Mouse (Mus musculus): ENCODE results near the gene Fscb. TPM values are rescaled to one million over a fixed set of nuclear protein-coding genes. Genes with fewer than 3 reads are reported as not detected.

Gene Fscb
- polyA plus RNA-seq (2016; fragmentation: Nextera tagmentation; extraction: Ambion mirVana) = not detected in 2 replicates

GRCm38 (mm10) chr12:64474590-64474989 lies at the start of gene Fscb:
Gene Fscb (minus strand): TSS chr12:64474690.
- Histone ChIP-seq H3K36me3 (no peaks in the 10 kb centered on the region), H3K27me3 (no peaks in the 10 kb centered on the region), H3K4me1 (no peaks in the 10 kb centered on the region), H3K9ac (no peak within 1 kb of the TSS), H3K9me3 (replicated peaks) (no peaks in the 10 kb centered on the region), H3K27ac (no peak within 1 kb of the TSS), H3K4me2 (replicated peaks) (no peak within 1 kb of the TSS), H3K4me3 (no peak within 1 kb of the TSS)
- ATAC-seq (ENCODE audit: low FRiP score) = no peak
- WGBS = 76% methylated on average over 1 of the region's 1 CpGs

GRCm38 (mm10) chr12:64516775-64517174 lies 42.3 kb upstream of the Fscb start:
- Histone ChIP-seq H3K4me3 (no peak overlapping the region), H3K9ac (no peak overlapping the region), H3K36me3 (no peaks in the 10 kb centered on the region), H3K4me1 (no peaks in the 10 kb centered on the region), H3K9me3 (replicated peaks) (no peaks in the 10 kb centered on the region), H3K27me3 (no peaks in the 10 kb centered on the region), H3K4me2 (replicated peaks) (no peak overlapping the region), H3K27ac (no peak overlapping the region)
- ATAC-seq (ENCODE audit: low FRiP score) = no peak
- WGBS = 70% methylated on average over 2 of the region's 2 CpGs

- no peaks in the 10 kb centered on the region for H3K36me3 ChIP-seq
Observed at GRCm38 (mm10) chr12:64513439-64513838, 38.9 kb upstream of the Fscb start.

GRCm38 (mm10) chr12:64497706-64498105 lies 23.2 kb upstream of the Fscb start:
- no peak for ATAC-seq (ENCODE audit: low FRiP score)
- Histone ChIP-seq H3K27me3 (no peaks in the 10 kb centered on the region), H3K4me3 (no peak overlapping the region), H3K36me3 (no peaks in the 10 kb centered on the region), H3K9me3 (replicated peaks) (no peaks in the 10 kb centered on the region), H3K9ac (no peak overlapping the region), H3K4me2 (replicated peaks) (no peak overlapping the region), H3K27ac (no peak overlapping the region), H3K4me1 (no peaks in the 10 kb centered on the region)
- WGBS = 86% methylated on average over 5 of the region's 5 CpGs

More at GRCm38 (mm10) chr12:64513439-64513838, 38.9 kb upstream of the Fscb start:
- Histone ChIP-seq H3K27ac (no peak overlapping the region), H3K9me3 (replicated peaks) (no peaks in the 10 kb centered on the region), H3K4me1 (no peaks in the 10 kb centered on the region), H3K27me3 (no peaks in the 10 kb centered on the region), H3K4me2 (replicated peaks) (no peak overlapping the region), H3K4me3 (no peak overlapping the region), H3K9ac (no peak overlapping the region)
- ATAC-seq (ENCODE audit: low FRiP score) = no peak
- WGBS = 84% methylated on average over 1 of the region's 1 CpGs

GRCm38 (mm10) chr12:64473615-64474014 lies 875 bp downstream of the Fscb start:
- Histone ChIP-seq H3K4me1 (no peaks in the 10 kb centered on the region), H3K4me3 (no peak overlapping the region), H3K9me3 (replicated peaks) (no peaks in the 10 kb centered on the region), H3K27me3 (no peaks in the 10 kb centered on the region), H3K36me3 (no peaks in the 10 kb centered on the region), H3K4me2 (replicated peaks) (no peak overlapping the region), H3K9ac (no peak overlapping the region), H3K27ac (no peak overlapping the region)
- 77% methylated on average over 1 of the region's 1 CpGs for WGBS
- ATAC-seq (ENCODE audit: low FRiP score) = no peak

GRCm38 (mm10) chr12:64473136-64473535 lies 1.4 kb downstream of the Fscb start:
- Histone ChIP-seq H3K4me1 (no peaks in the 10 kb centered on the region), H3K27ac (no peak overlapping the region), H3K27me3 (no peaks in the 10 kb centered on the region)

GRCm38 (mm10) chr12:64455228-64455627 lies 19.3 kb downstream of the Fscb start:
- no peaks in the 10 kb centered on the region for H3K9me3 ChIP-seq (replicated peaks)
- no peak overlapping the region for H3K4me3 ChIP-seq
- no peaks in the 10 kb centered on the region for H3K36me3 ChIP-seq
- H3K4me2 ChIP-seq (replicated peaks) = no peak overlapping the region
- ATAC-seq (ENCODE audit: low FRiP score) = no peak
- H3K27me3 ChIP-seq = no peaks in the 10 kb centered on the region
- no peak overlapping the region for H3K9ac ChIP-seq
- H3K27ac ChIP-seq = no peak overlapping the region
- H3K4me1 ChIP-seq = no peaks in the 10 kb centered on the region

More at GRCm38 (mm10) chr12:64473136-64473535, 1.4 kb downstream of the Fscb start:
- Histone ChIP-seq H3K4me3 (no peak overlapping the region), H3K9ac (no peak overlapping the region), H3K36me3 (no peaks in the 10 kb centered on the region), H3K9me3 (replicated peaks) (no peaks in the 10 kb centered on the region), H3K4me2 (replicated peaks) (no peak overlapping the region)
- no peak for ATAC-seq (ENCODE audit: low FRiP score)
- WGBS = 95% methylated on average over 1 of the region's 1 CpGs

GRCm38 (mm10) chr12:64449911-64450310 lies 24.6 kb downstream of the Fscb start:
- H3K36me3 ChIP-seq = no peaks in the 10 kb centered on the region
- 80% methylated on average over 9 of the region's 9 CpGs for WGBS
- H3K4me3 ChIP-seq = no peak overlapping the region
- no peak overlapping the region for H3K9ac ChIP-seq
- no peaks in the 10 kb centered on the region for H3K27me3 ChIP-seq
- no peaks in the 10 kb centered on the region for H3K4me1 ChIP-seq
- H3K4me2 ChIP-seq (replicated peaks) = no peak overlapping the region
- no peak overlapping the region for H3K27ac ChIP-seq
- no peak for ATAC-seq (ENCODE audit: low FRiP score)
- H3K9me3 ChIP-seq (replicated peaks) = no peaks in the 10 kb centered on the region

- Histone ChIP-seq H3K9ac (no peak overlapping the region), H3K4me2 (replicated peaks) (no peak overlapping the region), H3K27me3 (no peaks in the 10 kb centered on the region), H3K4me3 (no peak overlapping the region), H3K27ac (no peak overlapping the region), H3K4me1 (no peaks in the 10 kb centered on the region), H3K9me3 (replicated peaks) (no peaks in the 10 kb centered on the region), H3K36me3 (no peaks in the 10 kb centered on the region)
- WGBS = 73% methylated on average over 2 of the region's 2 CpGs
- ATAC-seq (ENCODE audit: low FRiP score) = no peak
Observed at GRCm38 (mm10) chr12:64436675-64437074, 37.8 kb downstream of the Fscb start.
